Mouse (Mus musculus) monocyte, adult 2 months (primary cell): ENCODE measurements around the gene Cdk6.
"Not testable (repeated sequence)": the region's sequence is repeated elsewhere in the genome, so short reads cannot be mapped to it uniquely, and the experiment has no call there.

Experiments used
- DNase-seq, 2 experiments: peaks; one replicate each; pipeline ENCODE4 v3.0.0; 2022; ENCODE audit warnings: low spot score in 2 of 2, low read depth in 1 of 2

The Cdk6 gene

GRCm38 (mm10) chr5:3376167-3376566 lies 34.9 kb downstream of the Cdk6 start:
- no peak for DNase-seq

- no peak for DNase-seq
Measured at GRCm38 (mm10) chr5:3379252-3379651, 38.0 kb downstream of the Cdk6 start.

- DNase-seq: no peak
Measured at GRCm38 (mm10) chr5:3380692-3381233, 39.5 kb downstream of the Cdk6 start.

GRCm38 (mm10) chr5:3381795-3382194 lies 40.5 kb downstream of the Cdk6 start:
- no peak for DNase-seq

- DNase-seq: no peak
Measured at GRCm38 (mm10) chr5:3382343-3383040, 41.2 kb downstream of the Cdk6 start.

GRCm38 (mm10) chr5:3383547-3383946 lies 42.3 kb downstream of the Cdk6 start:
- no peak for DNase-seq

- no peak for DNase-seq
Measured at GRCm38 (mm10) chr5:3385078-3385477, 43.8 kb downstream of the Cdk6 start.

- DNase-seq: no peak
Measured at GRCm38 (mm10) chr5:3386021-3386730, 44.9 kb downstream of the Cdk6 start.

- DNase-seq: no peak
Measured at GRCm38 (mm10) chr5:3386731-3387087, 45.4 kb downstream of the Cdk6 start.

- no peak for DNase-seq
Measured at GRCm38 (mm10) chr5:3387138-3387537, 45.9 kb downstream of the Cdk6 start.

- no peak for DNase-seq
Measured at GRCm38 (mm10) chr5:3392856-3393255, 51.6 kb downstream of the Cdk6 start.

GRCm38 (mm10) chr5:3394145-3394544 lies 52.9 kb downstream of the Cdk6 start:
- no peak for DNase-seq

- no peak for DNase-seq
Measured at GRCm38 (mm10) chr5:3395020-3395419, 53.7 kb downstream of the Cdk6 start.

- no peak for DNase-seq
Measured at GRCm38 (mm10) chr5:3396214-3396613, 54.9 kb downstream of the Cdk6 start.

- no peak for DNase-seq
Measured at GRCm38 (mm10) chr5:3396910-3397575, 55.8 kb downstream of the Cdk6 start.

- DNase-seq: no peak
Measured at GRCm38 (mm10) chr5:3399784-3400494, 58.7 kb downstream of the Cdk6 start.

GRCm38 (mm10) chr5:3405102-3405501 lies 63.8 kb downstream of the Cdk6 start:
- DNase-seq: no peak

- no peak for DNase-seq
Measured at GRCm38 (mm10) chr5:3405503-3405902, 64.2 kb downstream of the Cdk6 start.

GRCm38 (mm10) chr5:3407926-3408325 lies 66.6 kb downstream of the Cdk6 start:
- DNase-seq: no peak

- DNase-seq: not testable (repeated sequence)
Measured at GRCm38 (mm10) chr5:3418183-3418582, 76.9 kb downstream of the Cdk6 start.

- DNase-seq: no peak
Measured at GRCm38 (mm10) chr5:3420094-3420831, 79.0 kb downstream of the Cdk6 start.
